Mouse (Mus musculus) embryonic facial prominence, embryonic 10.5 days (tissue): ENCODE data around the gene Tmem265. TPM values are rescaled to one million over a fixed set of nuclear protein-coding genes. Genes with fewer than 3 reads are reported as not detected.

Source experiments
- DNase-seq: peaks from one replicate; pipeline ENCODE4 v3.0.0-alpha.2; 2017; ENCODE audit warnings: low spot score
- H3K27ac ChIP-seq: fragments of 300-500 bp; sonication (generic); replicated peaks from 2 replicates; pipeline ENCODE4 v1.5.1; 2016; ENCODE audit warnings: mild to moderate bottlenecking
- H3K27me3 ChIP-seq: fragments of 300-500 bp; sonication (generic); replicated peaks from 2 replicates; pipeline ENCODE4 v1.6.1; 2016; ENCODE audit warnings: low read depth, mild to moderate bottlenecking; ENCODE audit not compliant: poor library complexity, severe bottlenecking
- H3K36me3 ChIP-seq: fragments of 300-500 bp; sonication (generic); replicated peaks from 2 replicates; pipeline ENCODE4 v1.6.1; 2016; ENCODE audit warnings: mild to moderate bottlenecking, moderate library complexity
- H3K4me1 ChIP-seq: fragments of 300-500 bp; sonication (generic); 2 replicates; pipeline ENCODE4 v1.6.1; 2016
- H3K4me3 ChIP-seq: fragments of 300-500 bp; sonication (generic); 2 replicates; pipeline ENCODE4 v1.5.1; 2016; ENCODE audit warnings: mild to moderate bottlenecking, moderate library complexity
- H3K9me3 ChIP-seq: fragments of 300-500 bp; sonication (generic); 2 replicates; pipeline ENCODE4 v1.6.1; 2016; ENCODE audit warnings: mild to moderate bottlenecking
- WGBS: fragments of 180-500 bp; shearing (Covaris S2); methylation state at CpG from one replicate; pipeline ENCODE4 v1.1.7; 2016; 5-methylcytosine and 5-hydroxymethylcytosine counted together
- polyA plus RNA-seq: library from polyadenylated mRNA; unstranded; fragments of >200 nt; fragmentation: Nextera tagmentation; extraction: Ambion mirVana; gene quantifications from 2 replicates; pipeline ENCODE4 v1.2.1, GENCODE M21; 2016

Gene Tmem265
- polyA plus RNA-seq, 1 experiment from 2014 or later: 5.1 TPM

DNA sequence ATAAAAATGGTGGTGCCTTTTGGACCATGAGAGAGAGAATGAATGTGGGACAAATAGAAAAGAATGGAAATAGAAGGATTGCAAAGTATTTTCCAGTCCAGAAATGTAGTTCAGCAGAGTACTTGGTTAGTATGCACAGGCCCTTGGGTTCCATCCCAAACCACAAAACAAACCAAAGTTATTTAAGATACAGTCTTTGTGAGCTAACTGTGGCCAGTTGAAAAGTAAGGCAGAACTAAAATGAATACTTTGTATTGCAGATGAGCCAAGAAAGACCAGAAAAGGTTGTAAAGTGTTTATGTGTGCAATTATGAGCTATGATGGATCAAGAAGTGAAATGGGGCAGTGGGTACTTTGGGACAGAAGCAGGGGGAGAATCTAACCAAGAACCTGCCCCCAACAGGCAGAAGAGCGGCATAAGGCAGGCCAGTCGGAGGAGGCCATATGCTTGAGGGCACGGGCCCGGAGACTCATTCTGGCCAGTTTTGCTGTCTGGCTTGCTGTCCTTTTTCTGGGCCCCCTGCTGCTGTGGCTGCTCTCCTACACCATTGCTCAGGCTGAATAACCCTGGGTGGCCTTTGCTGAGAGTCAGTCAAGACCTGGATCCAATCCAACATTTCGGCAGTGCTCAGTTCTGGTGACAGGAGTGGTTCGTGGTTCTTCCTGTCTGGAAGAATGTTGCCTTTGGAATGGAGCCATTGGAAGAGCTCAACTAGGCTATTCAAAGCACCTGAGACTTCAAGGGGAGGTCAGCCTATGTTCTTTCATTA, 3.4 kb downstream of the Tmem265 start:
- WGBS: 91% methylated on average over 6 of the region's 6 CpGs
- no peak overlapping the region for H3K4me3 ChIP-seq
- DNase-seq: no peak
- no peaks in the 10 kb centered on the region for H3K27me3 ChIP-seq
- peaks cover 86% of the 10 kb centered on the region for H3K36me3 ChIP-seq
- H3K27ac ChIP-seq: no peak overlapping the region
- no peaks in the 10 kb centered on the region for H3K9me3 ChIP-seq
- H3K4me1 ChIP-seq: no peaks in the 10 kb centered on the region

- Histone ChIP-seq H3K4me1 (peaks cover 27% of the 10 kb centered on the region), H3K4me3 (peak within 1 kb of the TSS; percentile 93), H3K27ac (peak within 1 kb of the TSS; percentile 92), H3K9me3 (no peaks in the 10 kb centered on the region), H3K36me3 (peaks cover 39% of the 10 kb centered on the region), H3K27me3 (no peaks in the 10 kb centered on the region)
- under 1% methylated on average over 17 of the region's 17 CpGs for WGBS
- peak; percentile 92 for DNase-seq
These were observed 11.8 kb downstream of the Tmem265 start, which contains the start of gene Phkg2 for GRCm38 (mm10) chr7:127572895-127573471. Gene Phkg2 (plus strand): TSS chr7:127573340.

GRCm38 (mm10) chr7:127573503-127574008, 12.4 kb downstream of the Tmem265 start:
- Histone ChIP-seq H3K27me3 (no peaks in the 10 kb centered on the region), H3K36me3 (peaks cover 42% of the 10 kb centered on the region), H3K9me3 (no peaks in the 10 kb centered on the region), H3K4me3 (peak overlapping the region; percentile 93), H3K27ac (peak overlapping the region; percentile 92), H3K4me1 (peaks cover 27% of the 10 kb centered on the region)
- 2% methylated on average over 28 of the region's 28 CpGs for WGBS
- DNase-seq: no peak

GRCm38 (mm10) chr7:127574115-127574514, 12.9 kb downstream of the Tmem265 start:
- peak overlapping the region; percentile 92 for H3K27ac ChIP-seq
- 29% methylated on average over 7 of the region's 7 CpGs for WGBS
- peaks cover 41% of the 10 kb centered on the region for H3K36me3 ChIP-seq
- H3K9me3 ChIP-seq: no peaks in the 10 kb centered on the region
- peak overlapping the region; percentile 93 for H3K4me3 ChIP-seq
- no peak for DNase-seq
- peaks cover 27% of the 10 kb centered on the region for H3K4me1 ChIP-seq
- no peaks in the 10 kb centered on the region for H3K27me3 ChIP-seq

DNA sequence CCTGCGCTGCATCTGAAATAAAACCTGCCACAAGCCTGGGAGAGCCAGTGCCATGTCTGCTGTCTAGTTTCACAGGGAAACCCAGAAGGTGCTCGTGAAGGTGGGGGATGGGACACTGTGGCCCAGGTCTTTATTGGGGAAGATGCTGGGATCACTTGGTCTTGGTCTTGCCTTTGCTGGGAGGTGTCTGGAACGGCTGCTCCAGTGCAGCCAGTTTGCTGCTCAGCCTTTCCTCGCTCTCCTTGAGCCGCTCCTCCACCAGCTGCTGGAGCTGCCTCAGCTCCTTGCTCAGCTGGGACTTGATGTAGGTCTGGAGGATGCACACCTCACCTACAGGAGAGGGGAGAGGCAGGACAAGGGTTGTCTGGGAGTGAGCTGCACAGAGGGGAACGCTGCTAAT, 22.1 kb downstream of the Tmem265 start:
- no peak overlapping the region for H3K27ac ChIP-seq
- no peak for DNase-seq
- no peaks in the 10 kb centered on the region for H3K27me3 ChIP-seq
- H3K4me3 ChIP-seq: peak overlapping the region; percentile 15; the same call in 1 of the 2 replicates
- no peaks in the 10 kb centered on the region for H3K9me3 ChIP-seq
- peaks cover 12% of the 10 kb centered on the region for H3K4me1 ChIP-seq
- H3K36me3 ChIP-seq: peaks cover 75% of the 10 kb centered on the region
- 95% methylated on average over 6 of the region's 6 CpGs for WGBS

GRCm38 (mm10) chr7:127585031-127585430, 23.8 kb downstream of the Tmem265 start:
- H3K4me3 ChIP-seq: no peak overlapping the region
- peaks cover 66% of the 10 kb centered on the region for H3K36me3 ChIP-seq
- WGBS: 90% methylated on average over 7 of the region's 7 CpGs

GRCm38 (mm10) chr7:127586149-127586548, 25.0 kb downstream of the Tmem265 start:
- Histone ChIP-seq H3K27me3 (no peaks in the 10 kb centered on the region), H3K4me1 (peaks cover 20% of the 10 kb centered on the region), H3K27ac (no peak overlapping the region), H3K36me3 (peaks cover 67% of the 10 kb centered on the region), H3K4me3 (no peak overlapping the region), H3K9me3 (no peaks in the 10 kb centered on the region)
- WGBS: 90% methylated on average over 6 of the region's 6 CpGs
- DNase-seq: no peak

More at GRCm38 (mm10) chr7:127585031-127585430, 23.8 kb downstream of the Tmem265 start:
- no peak for DNase-seq
- Histone ChIP-seq H3K4me1 (peaks cover 20% of the 10 kb centered on the region), H3K27me3 (no peaks in the 10 kb centered on the region), H3K9me3 (no peaks in the 10 kb centered on the region), H3K27ac (no peak overlapping the region)

DNA sequence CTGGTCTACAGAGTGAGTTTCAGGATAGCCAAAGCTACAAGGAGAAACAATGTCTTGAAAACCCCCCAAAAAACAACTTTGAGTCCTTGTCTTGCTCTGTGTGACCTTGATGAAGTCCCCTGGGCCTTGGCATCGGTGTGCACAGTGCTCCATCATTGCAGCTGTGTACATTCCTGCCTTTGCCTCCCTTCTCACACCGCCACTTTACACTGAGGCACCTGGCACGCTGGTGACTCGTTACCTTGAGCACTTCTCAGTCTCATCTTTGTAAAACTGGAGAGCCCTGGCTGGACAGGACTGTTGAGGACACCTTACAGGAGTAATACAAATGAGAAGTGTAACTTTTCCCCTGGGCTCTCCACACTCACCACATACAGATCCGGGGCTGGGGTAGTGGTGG, 26.0 kb downstream of the Tmem265 start:
- WGBS: 73% methylated on average over 5 of the region's 5 CpGs
- Histone ChIP-seq H3K36me3 (peaks cover 67% of the 10 kb centered on the region), H3K9me3 (no peaks in the 10 kb centered on the region), H3K4me1 (peaks cover 20% of the 10 kb centered on the region), H3K4me3 (peak overlapping the region; percentile 96), H3K27me3 (no peaks in the 10 kb centered on the region), H3K27ac (peak overlapping the region; percentile 88)
- DNase-seq: no peak

- Histone ChIP-seq H3K36me3 (peaks cover 67% of the 10 kb centered on the region), H3K4me3 (peak within 1 kb of the TSS; percentile 96), H3K27ac (peak within 1 kb of the TSS; percentile 88), H3K4me1 (peaks cover 20% of the 10 kb centered on the region), H3K9me3 (no peaks in the 10 kb centered on the region), H3K27me3 (no peaks in the 10 kb centered on the region)
- under 1% methylated on average over 50 of the region's 50 CpGs for WGBS
- peak; percentile 96 for DNase-seq
These were observed 27.1 kb downstream of the Tmem265 start, which contains the start of the genes Ccdc189 and Rnf40 for GRCm38 (mm10) chr7:127588011-127588871. Gene Ccdc189 (minus strand): TSS chr7:127588595. Gene Rnf40 (plus strand): TSS chr7:127588767.

- Histone ChIP-seq H3K27ac (peak overlapping the region; percentile 88), H3K36me3 (peaks cover 67% of the 10 kb centered on the region), H3K27me3 (no peaks in the 10 kb centered on the region), H3K4me1 (peaks cover 20% of the 10 kb centered on the region), H3K9me3 (no peaks in the 10 kb centered on the region), H3K4me3 (peak overlapping the region; percentile 96)
- WGBS: 6% methylated on average over 29 of the region's 29 CpGs
- no peak for DNase-seq
These were observed 27.7 kb downstream of the Tmem265 start for GRCm38 (mm10) chr7:127588901-127589300.

- Histone ChIP-seq H3K4me1 (peaks cover 20% of the 10 kb centered on the region), H3K27me3 (no peaks in the 10 kb centered on the region), H3K36me3 (peaks cover 67% of the 10 kb centered on the region), H3K9me3 (no peaks in the 10 kb centered on the region), H3K27ac (no peak overlapping the region), H3K4me3 (peak overlapping the region; percentile 96)
- DNase-seq: no peak
- 94% methylated on average over 9 of the region's 9 CpGs for WGBS
These were observed 28.4 kb downstream of the Tmem265 start for GRCm38 (mm10) chr7:127589637-127590036.

DNA sequence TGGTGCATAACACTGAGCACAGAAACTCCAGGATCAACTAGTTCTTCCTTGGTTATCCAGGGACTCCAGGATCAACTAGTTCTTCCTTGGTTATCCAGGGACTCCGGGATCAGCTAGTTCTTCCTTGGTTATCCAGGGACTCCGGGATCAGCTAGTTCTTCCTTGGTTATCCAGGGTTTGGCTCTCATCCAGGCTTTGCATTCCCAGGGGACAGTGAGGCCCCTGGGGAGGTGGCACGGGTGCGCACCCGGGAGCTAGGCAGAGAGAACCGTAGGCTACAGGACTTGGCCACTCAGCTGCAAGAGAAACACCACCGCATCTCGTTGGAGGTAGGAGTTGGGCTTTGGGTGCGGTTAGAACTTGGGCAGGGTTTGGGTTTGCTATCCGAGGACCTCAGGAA, 29.9 kb downstream of the Tmem265 start:
- no peaks in the 10 kb centered on the region for H3K27me3 ChIP-seq
- no peak overlapping the region for H3K27ac ChIP-seq
- no peak for DNase-seq
- H3K9me3 ChIP-seq: no peaks in the 10 kb centered on the region
- 95% methylated on average over 10 of the region's 10 CpGs for WGBS
- peaks cover 69% of the 10 kb centered on the region for H3K36me3 ChIP-seq
- H3K4me1 ChIP-seq: peaks cover 20% of the 10 kb centered on the region
- H3K4me3 ChIP-seq: no peak overlapping the region
